Mouse (Mus musculus) myocyte (in vitro differentiated cells): ENCODE measurements at regions not wholly inside any gene's neighbourhood (a gene's known extent, or its start where the extent isn't known, plus 50 kb on each side); places are given as distances from the start of the nearest gene placed in this dataset.

Experiments
- H3K27me3 ChIP-seq: one replicate; pipeline ENCODE4 v1.6.1; 2011; ENCODE audit not compliant: control insufficient read depth, insufficient read depth, insufficient read length
- H3K36me3 ChIP-seq: one replicate; pipeline ENCODE4 v1.6.1; 2011; ENCODE audit not compliant: control insufficient read depth, insufficient read depth
- H3K4me2 ChIP-seq: one replicate; pipeline ENCODE4 v1.6.1; 2011; ENCODE audit warnings: low read depth, control low read depth
- H3K4me3 ChIP-seq: one replicate; pipeline ENCODE4 v1.5.1; 2011; ENCODE audit warnings: mild to moderate bottlenecking, control low read depth, moderate library complexity
- H3K79me2 ChIP-seq: one replicate; pipeline ENCODE4 v1.6.1; 2011; ENCODE audit not compliant: control insufficient read depth, insufficient read depth
- H3ac ChIP-seq: one replicate; pipeline ENCODE4 v1.6.1; 2011; ENCODE audit not compliant: control insufficient read depth, insufficient read length
- CEBPB ChIP-seq: IDR thresholded peaks from 2 replicates; pipeline ENCODE4 v1.6.1; 2011; ENCODE audit warnings: mild to moderate bottlenecking, moderate library complexity; ENCODE audit not compliant: poor library complexity, insufficient read depth, severe bottlenecking
- E2F4 ChIP-seq: IDR thresholded peaks from one replicate; pipeline ENCODE4 v1.6.1; 2011; ENCODE audit warnings: mild to moderate bottlenecking, control low read depth, moderate library complexity; ENCODE audit not compliant: insufficient read depth
- MAX ChIP-seq: IDR thresholded peaks from one replicate; pipeline ENCODE4 v1.6.1; 2011; ENCODE audit warnings: low read depth, mild to moderate bottlenecking, control low read depth
- MYOD1 ChIP-seq, 3 experiments: IDR thresholded peaks; one replicate each; pipeline ENCODE4 v1.6.1; 2011; ENCODE audit warnings: control low read depth in 2 of 3, low read depth in 2 of 3, mild to moderate bottlenecking in 2 of 3, moderate library complexity in 1 of 3; ENCODE audit not compliant: insufficient read length in 2 of 3, control insufficient read depth in 1 of 3
- MYOG ChIP-seq, 3 experiments: IDR thresholded peaks; one replicate each; pipeline ENCODE4 v1.6.1; 2011; ENCODE audit warnings: control low read depth in 2 of 3, low read depth in 2 of 3, mild to moderate bottlenecking in 2 of 3; ENCODE audit not compliant: insufficient read length in 2 of 3, control insufficient read depth in 1 of 3, insufficient read depth in 1 of 3
- POLR2A ChIP-seq: IDR thresholded peaks from one replicate; pipeline ENCODE4 v1.6.1; 2011; ENCODE audit warnings: low read depth, mild to moderate bottlenecking, control low read depth, moderate library complexity; ENCODE audit not compliant: insufficient read length
- POLR2AphosphoS2 ChIP-seq: IDR thresholded peaks from one replicate; pipeline ENCODE4 v1.6.1; 2011; ENCODE audit warnings: low read depth, control low read depth; ENCODE audit not compliant: insufficient read length
- REST ChIP-seq: IDR thresholded peaks from one replicate; pipeline ENCODE4 v1.6.1; 2011; ENCODE audit warnings: mild to moderate bottlenecking, control low read depth, moderate library complexity; ENCODE audit not compliant: insufficient read depth, insufficient read length
- SRF ChIP-seq: IDR thresholded peaks from one replicate; pipeline ENCODE4 v1.6.1; 2011; ENCODE audit warnings: low read depth; ENCODE audit not compliant: control insufficient read depth, insufficient read length
- TCF12 ChIP-seq: IDR thresholded peaks from one replicate; pipeline ENCODE4 v1.6.1; 2011; ENCODE audit warnings: mild to moderate bottlenecking, control low read depth; ENCODE audit not compliant: poor library complexity, insufficient read depth, severe bottlenecking
- TCF3 ChIP-seq: IDR thresholded peaks from one replicate; pipeline ENCODE4 v1.6.1; 2011; ENCODE audit warnings: low read depth, control low read depth; ENCODE audit not compliant: insufficient read length
- USF1 ChIP-seq: IDR thresholded peaks from one replicate; pipeline ENCODE4 v1.6.1; 2011; ENCODE audit warnings: low read depth, mild to moderate bottlenecking, control low read depth, moderate library complexity

- H3K79me2 ChIP-seq, result no peaks in the 10 kb centered on the region
- no peaks in the 10 kb centered on the region for H3K36me3 ChIP-seq
- H3ac ChIP-seq, result no peak overlapping the region
- H3K4me3 ChIP-seq, result no peak overlapping the region
- peak overlapping the region; percentile 43 for H3K4me2 ChIP-seq
- no peak for TF ChIP-seq POLR2A
- no peak for TF ChIP-seq USF1
- TF ChIP-seq MYOG (IDR thresholded peaks at IDR 0.05; ENCODE audit: control insufficient read depth in 1 of 3, insufficient read depth in 1 of 3, insufficient read length in 2 of 3, low read depth in 2 of 3), result no peak
- TF ChIP-seq MYOD1 (IDR thresholded peaks at IDR 0.05; ENCODE audit: control insufficient read depth in 1 of 3, insufficient read length in 2 of 3, low read depth in 2 of 3), result no peak
- no peak for TF ChIP-seq POLR2AphosphoS2
- no peak for TF ChIP-seq TCF3
- no peak for TF ChIP-seq SRF
- no peak for TF ChIP-seq E2F4
- no peak for TF ChIP-seq CEBPB
- TF ChIP-seq TCF12, result no peak
- no peaks in the 10 kb centered on the region for H3K27me3 ChIP-seq
These were observed 98.2 kb upstream of the Max start for GRCm38 (mm10) chr12:77060060-77060695.

GRCm38 (mm10) chr12:77059679-77060059 is 97.7 kb upstream of the Max start:
- Histone ChIP-seq H3K27me3 (no peaks in the 10 kb centered on the region), H3ac (no peak overlapping the region), H3K4me3 (no peak overlapping the region), H3K4me2 (peak overlapping the region; percentile 43), H3K36me3 (no peaks in the 10 kb centered on the region), H3K79me2 (no peaks in the 10 kb centered on the region)
- TF ChIP-seq SRF (no peak), TCF3 (no peak), POLR2A (no peak), MAX (no peak), REST (no peak), CEBPB (no peak), MYOG (IDR thresholded peaks at IDR 0.05; ENCODE audit: control insufficient read depth in 1 of 3, insufficient read depth in 1 of 3, insufficient read length in 2 of 3, low read depth in 2 of 3) (no peak), POLR2AphosphoS2 (no peak)

- no peaks in the 10 kb centered on the region for H3K36me3 ChIP-seq
- no peak overlapping the region for H3K4me2 ChIP-seq
- H3K79me2 ChIP-seq, result no peaks in the 10 kb centered on the region
- H3ac ChIP-seq, result no peak overlapping the region
- TF ChIP-seq MAX (no peak), E2F4 (no peak), MYOG (IDR thresholded peaks at IDR 0.05; ENCODE audit: control insufficient read depth in 1 of 3, insufficient read depth in 1 of 3, insufficient read length in 2 of 3, low read depth in 2 of 3) (no peak), TCF12 (no peak), REST (no peak), POLR2AphosphoS2 (no peak), TCF3 (no peak), USF1 (no peak), CEBPB (no peak), POLR2A (no peak), MYOD1 (IDR thresholded peaks at IDR 0.05; ENCODE audit: control insufficient read depth in 1 of 3, insufficient read length in 2 of 3, low read depth in 2 of 3) (no peak)
- no peaks in the 10 kb centered on the region for H3K27me3 ChIP-seq
- no peak overlapping the region for H3K4me3 ChIP-seq
These were observed 96.7 kb upstream of the Max start for GRCm38 (mm10) chr12:77058596-77059190.

DNA sequence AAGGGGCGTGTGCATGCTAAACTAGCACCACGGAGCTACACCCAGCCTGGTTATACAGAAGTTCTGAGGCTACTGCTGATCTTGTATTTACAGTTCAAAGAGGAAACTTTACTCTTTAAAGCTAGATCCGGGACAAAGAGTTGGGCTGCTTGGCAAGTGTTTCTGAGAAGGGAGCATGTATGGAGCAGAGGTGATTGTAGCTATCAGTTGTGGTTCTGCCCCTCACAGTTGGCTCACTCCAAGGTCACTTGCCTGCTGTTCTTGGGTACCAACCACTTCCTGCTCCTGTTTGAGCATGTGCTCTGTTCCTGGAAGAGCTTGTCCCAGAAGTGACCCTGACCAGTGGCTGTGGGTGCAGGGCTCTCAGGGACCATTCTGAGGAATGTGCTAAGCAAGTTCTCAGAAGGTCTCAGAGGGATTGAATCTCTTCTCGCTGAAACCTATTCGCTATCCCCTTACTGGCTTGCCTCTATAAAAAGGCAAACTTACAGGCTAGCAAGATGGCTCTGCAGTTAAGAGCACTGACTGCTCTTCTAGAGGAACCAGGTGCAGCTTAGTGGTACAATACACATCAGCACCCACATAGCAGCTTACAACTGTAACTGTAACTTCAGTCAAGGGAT is 94.9 kb upstream of the Max start:
- H3K36me3 ChIP-seq, result no peaks in the 10 kb centered on the region

DNA sequence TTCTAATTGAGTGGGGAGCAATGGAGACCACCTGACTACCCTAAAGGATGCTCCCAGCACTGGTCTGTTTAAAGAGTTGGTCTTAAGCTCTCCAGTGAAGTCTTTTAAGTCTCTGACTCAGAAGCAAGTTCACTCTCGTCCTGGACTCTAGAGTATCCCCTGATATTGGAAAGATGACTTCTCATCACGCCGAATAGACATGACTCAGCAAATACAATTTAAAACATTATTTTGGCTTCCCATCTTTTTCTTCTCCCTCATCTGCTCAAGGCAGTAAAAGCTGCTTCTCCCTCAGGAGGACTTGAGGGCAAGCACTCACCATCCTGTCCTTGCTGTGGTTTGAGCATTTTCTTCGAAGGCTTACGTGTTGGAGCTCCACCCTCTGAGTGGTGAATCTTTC is 92.7 kb upstream of the Max start:
- no peaks in the 10 kb centered on the region for H3K36me3 ChIP-seq
- no peak overlapping the region for H3K4me2 ChIP-seq
- H3K79me2 ChIP-seq, result no peaks in the 10 kb centered on the region
- H3K27me3 ChIP-seq, result no peaks in the 10 kb centered on the region
- no peak overlapping the region for H3ac ChIP-seq
- H3K4me3 ChIP-seq, result no peak overlapping the region
- TF ChIP-seq MYOG (IDR thresholded peaks at IDR 0.05; ENCODE audit: control insufficient read depth in 1 of 3, insufficient read depth in 1 of 3, insufficient read length in 2 of 3, low read depth in 2 of 3) (no peak), MYOD1 (IDR thresholded peaks at IDR 0.05; ENCODE audit: control insufficient read depth in 1 of 3, insufficient read length in 2 of 3, low read depth in 2 of 3) (no peak), USF1 (no peak), MAX (no peak), TCF3 (no peak), TCF12 (no peak), E2F4 (no peak), POLR2AphosphoS2 (no peak), SRF (no peak), REST (no peak), POLR2A (no peak), CEBPB (no peak)

More for the DNA sequence above, 94.9 kb upstream of the Max start:
- peak in 1 of 3 experiments; percentile 84 for TF ChIP-seq MYOG (IDR thresholded peaks at IDR 0.05; ENCODE audit: control insufficient read depth in 1 of 3, insufficient read depth in 1 of 3, insufficient read length in 2 of 3, low read depth in 2 of 3)
- TF ChIP-seq MYOD1 (IDR thresholded peaks at IDR 0.05; ENCODE audit: control insufficient read depth in 1 of 3, insufficient read length in 2 of 3, low read depth in 2 of 3), result peak in 2 of 3 experiments; percentile 18 to 53
- no peak for TF ChIP-seq E2F4
- H3K27me3 ChIP-seq, result no peaks in the 10 kb centered on the region
- H3K4me3 ChIP-seq, result no peak overlapping the region
- H3K79me2 ChIP-seq, result no peaks in the 10 kb centered on the region
- no peak overlapping the region for H3ac ChIP-seq
- H3K4me2 ChIP-seq, result peak overlapping the region; percentile 3
